Mouse (Mus musculus) kidney, postnatal 10 days (tissue): Measurements from ENCODE around the gene Gm10409.
"Not testable (repeated sequence)": the region's sequence is repeated elsewhere in the genome, so short reads cannot be mapped to it uniquely, and the experiment has no call there.

Experiments used
- DNase-seq: peaks from one replicate; pipeline ENCODE4 v3.0.0; 2021; ENCODE audit warnings: mixed read lengths

The Gm10409 gene

DNA sequence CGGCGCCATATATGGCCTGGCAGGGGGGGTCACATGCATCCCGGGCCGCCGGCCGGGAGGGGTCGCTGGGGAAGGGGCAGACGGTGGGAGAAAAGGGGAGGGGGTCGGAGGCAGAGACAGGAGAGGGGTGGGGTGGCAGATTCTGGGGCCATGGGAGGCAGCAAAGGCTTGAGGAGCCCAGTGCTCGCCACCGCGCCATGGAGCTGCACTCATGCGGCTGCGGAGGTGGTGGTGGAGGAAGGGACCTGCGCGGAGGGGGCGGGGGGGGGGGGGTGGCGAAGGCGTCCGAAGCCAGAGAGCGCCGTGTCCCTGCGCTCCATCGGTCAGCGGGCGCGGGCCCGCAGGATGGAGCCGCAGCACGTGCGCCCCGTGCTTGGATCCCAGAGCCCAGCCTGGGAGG is at the start of gene Gm10409:
Gene Gm10409, plus strand, starts transcription at position 301 of the 400 bp plus-strand sequence.
- DNase-seq = not testable (repeated sequence)

- DNase-seq = not testable (repeated sequence)
These were observed 17.6 kb upstream of the Gm10409 start, which contains the start of gene Gm10413 for GRCm38 (mm10) chr14:3394793-3395192. Gm10413 (plus strand) TSS chr14:3395093.

DNA sequence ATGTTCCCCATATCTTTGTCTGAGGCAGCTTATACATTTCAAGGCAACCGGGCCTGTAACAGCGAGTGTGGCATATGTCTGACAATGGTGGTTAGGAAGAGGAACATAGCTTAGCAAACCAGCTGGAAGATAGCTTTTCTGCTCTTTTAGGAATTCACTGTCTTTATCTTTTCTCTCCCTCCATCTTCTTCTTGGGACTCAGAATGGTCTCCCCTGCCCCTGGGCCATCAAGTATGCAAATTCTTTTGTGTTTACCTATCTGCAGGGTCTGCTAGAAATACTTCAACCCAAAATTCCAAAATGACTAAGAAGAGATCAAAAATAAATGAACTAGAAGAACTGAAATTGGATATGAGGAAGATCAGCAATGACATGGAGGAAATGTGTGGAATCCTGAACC is 15.4 kb downstream of the Gm10409 start, which contains the start of gene Gm3005:
Gene Gm3005, plus strand, starts transcription at position 301 of the 400 bp plus-strand sequence.
- not testable (repeated sequence) for DNase-seq

DNA sequence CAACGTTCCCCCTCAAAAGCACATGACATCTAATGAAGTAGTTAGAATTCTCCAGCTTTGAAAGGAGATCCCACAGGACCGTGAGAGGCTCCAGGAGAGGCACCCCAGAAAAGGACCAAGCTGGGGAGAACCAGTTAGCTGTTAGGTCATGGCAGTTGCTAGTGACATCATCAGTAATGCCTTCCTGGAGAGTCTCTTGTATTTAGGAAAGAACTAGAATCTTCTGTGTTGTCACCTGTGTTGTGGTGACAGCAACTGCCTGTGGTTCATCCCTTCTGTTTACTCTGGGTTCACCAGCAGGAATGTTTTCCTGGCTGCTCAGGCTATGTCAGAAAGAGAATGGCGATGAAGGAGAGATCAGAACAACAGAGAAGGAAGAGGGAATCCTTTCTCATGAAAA is 36.7 kb downstream of the Gm10409 start, which contains the start of gene Gm10408:
Gene Gm10408, plus strand, starts transcription at position 301 of the 400 bp plus-strand sequence.
- not testable (repeated sequence) for DNase-seq
